Mouse (Mus musculus) heart, embryonic 16.5 days (tissue): ENCODE measurements around the gene Pik3r2. TPM values are rescaled to one million over a fixed set of nuclear protein-coding genes. Genes with fewer than 3 reads are reported as not detected.
"Not testable (repeated sequence)": the region's sequence is repeated elsewhere in the genome, so short reads cannot be mapped to it uniquely, and the experiment has no call there.

ENCODE experiments used
- ATAC-seq: fragments of 200-750 bp; cut with Nextera tagmentation; replicated peaks from 2 replicates; pipeline ENCODE4 v1.8.0; 2017; ENCODE audit warnings: moderate number of reproducible peaks; ENCODE audit not compliant: insufficient read depth, low FRiP score; ENCODE audit errors: extremely low read depth
- H3K27ac ChIP-seq: fragments of 300-500 bp; sonication (generic); 2 replicates; pipeline ENCODE4 v1.5.1; 2014; ENCODE audit warnings: mild to moderate bottlenecking, low read length, control low read depth, moderate library complexity
- H3K27me3 ChIP-seq: fragments of 300-500 bp; sonication (generic); 2 replicates; pipeline ENCODE4 v1.6.1; 2014; ENCODE audit warnings: low read length, mixed read lengths; ENCODE audit not compliant: control insufficient read depth, insufficient read depth
- H3K36me3 ChIP-seq: fragments of 300-500 bp; sonication (generic); 2 replicates; pipeline ENCODE4 v1.6.1; 2014; ENCODE audit not compliant: control insufficient read depth, insufficient read depth
- H3K4me1 ChIP-seq: fragments of 300-500 bp; sonication (generic); 2 replicates; pipeline ENCODE4 v1.6.1; 2014; ENCODE audit warnings: low read length, mixed read lengths; ENCODE audit not compliant: control insufficient read depth, insufficient read depth
- H3K4me2 ChIP-seq: fragments of 300-500 bp; sonication (generic); 2 replicates; pipeline ENCODE4 v1.6.1; 2014; ENCODE audit warnings: low read depth, mild to moderate bottlenecking, control low read depth, low read length
- H3K4me3 ChIP-seq: fragments of 300-500 bp; sonication (generic); 2 replicates; pipeline ENCODE4 v1.5.1; 2014; ENCODE audit warnings: mild to moderate bottlenecking, control low read depth, low read length
- H3K9ac ChIP-seq: fragments of 300-500 bp; sonication (generic); 2 replicates; pipeline ENCODE4 v1.6.1; 2014; ENCODE audit warnings: low read length, control low read depth
- H3K9me3 ChIP-seq: fragments of 300-500 bp; sonication (generic); replicated peaks from 2 replicates; pipeline ENCODE4 v1.6.1; 2016; ENCODE audit warnings: low read length; ENCODE audit not compliant: control insufficient read depth
- WGBS: fragments of 180-500 bp; shearing (Covaris S2); extraction: QIAGEN DNeasy Blood & Tissue Kit; methylation state at CpG from one replicate; pipeline ENCODE4 v1.1.7; 2014; 5-methylcytosine and 5-hydroxymethylcytosine counted together
- polyA plus RNA-seq: library from polyadenylated mRNA; unstranded; fragments of >200 nt; fragmentation: Nextera tagmentation; extraction: Ambion mirVana; gene quantifications from 2 replicates; pipeline ENCODE4 v1.2.1, GENCODE M21; 2015

Gene Pik3r2
- polyA plus RNA-seq = 42.1 and 43.3 TPM in 2 replicates

GRCm38 (mm10) chr8:70776496-70777444 is at the start of gene Pik3r2:
TSS of gene Pik3r2 (minus strand) at chr8:70776713.
- under 1% methylated on average over 94 of the region's 94 CpGs for WGBS
- H3K36me3 ChIP-seq = peaks cover 22% of the 10 kb centered on the region
- H3K9me3 ChIP-seq = no peaks in the 10 kb centered on the region
- peak; percentile 89 for ATAC-seq
- no peaks in the 10 kb centered on the region for H3K27me3 ChIP-seq
- peaks cover 34% of the 10 kb centered on the region for H3K4me1 ChIP-seq
- peak within 1 kb of the TSS; percentile 75 for H3K4me2 ChIP-seq
- peak within 1 kb of the TSS; percentile 85 for H3K4me3 ChIP-seq
- H3K9ac ChIP-seq = peak within 1 kb of the TSS; percentile 97
- H3K27ac ChIP-seq = peak within 1 kb of the TSS; percentile 99

DNA sequence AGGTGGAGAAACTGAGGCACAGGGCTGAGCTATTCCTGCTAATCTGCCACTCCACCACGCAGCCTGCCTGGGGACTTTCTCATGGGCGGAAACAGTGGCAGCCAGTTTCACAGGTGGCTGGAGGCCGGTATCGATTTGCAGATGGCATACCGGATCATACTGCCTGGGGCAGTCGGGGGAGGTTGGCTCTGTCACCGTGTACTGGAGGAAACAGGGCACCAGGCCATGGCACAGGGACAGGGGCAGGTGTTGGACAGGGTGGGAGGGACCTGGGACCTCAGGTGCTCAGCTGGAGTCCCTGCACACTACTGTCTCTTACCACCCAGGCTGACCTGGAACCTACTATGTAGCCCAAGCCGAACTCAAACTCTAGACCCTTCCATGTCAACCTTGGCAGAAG is 49.3 kb upstream of the Pik3r2 start:
- no peak overlapping the region for H3K4me2 ChIP-seq
- H3K4me3 ChIP-seq = no peak overlapping the region
- H3K27me3 ChIP-seq = peaks cover 5% of the 10 kb centered on the region; the same call in 1 of the 2 replicates
- no peak overlapping the region for H3K27ac ChIP-seq
- 74% methylated on average over 8 of the region's 8 CpGs for whole genome bisulfite sequencing
- peaks cover 4% of the 10 kb centered on the region for H3K9me3 ChIP-seq
- no peaks in the 10 kb centered on the region for H3K4me1 ChIP-seq
- no peaks in the 10 kb centered on the region for H3K36me3 ChIP-seq
- no peak for ATAC-seq
- no peak overlapping the region for H3K9ac ChIP-seq

GRCm38 (mm10) chr8:70823802-70824201 is 47.3 kb upstream of the Pik3r2 start:
- WGBS = 75% methylated on average over 7 of the region's 7 CpGs
- no peak overlapping the region for H3K4me2 ChIP-seq
- no peaks in the 10 kb centered on the region for H3K36me3 ChIP-seq
- H3K9me3 ChIP-seq = peaks cover 15% of the 10 kb centered on the region
- H3K4me1 ChIP-seq = no peaks in the 10 kb centered on the region
- peaks cover 8% of the 10 kb centered on the region for H3K27me3 ChIP-seq
- H3K9ac ChIP-seq = no peak overlapping the region
- ATAC-seq = no peak
- no peak overlapping the region for H3K27ac ChIP-seq
- no peak overlapping the region for H3K4me3 ChIP-seq

DNA sequence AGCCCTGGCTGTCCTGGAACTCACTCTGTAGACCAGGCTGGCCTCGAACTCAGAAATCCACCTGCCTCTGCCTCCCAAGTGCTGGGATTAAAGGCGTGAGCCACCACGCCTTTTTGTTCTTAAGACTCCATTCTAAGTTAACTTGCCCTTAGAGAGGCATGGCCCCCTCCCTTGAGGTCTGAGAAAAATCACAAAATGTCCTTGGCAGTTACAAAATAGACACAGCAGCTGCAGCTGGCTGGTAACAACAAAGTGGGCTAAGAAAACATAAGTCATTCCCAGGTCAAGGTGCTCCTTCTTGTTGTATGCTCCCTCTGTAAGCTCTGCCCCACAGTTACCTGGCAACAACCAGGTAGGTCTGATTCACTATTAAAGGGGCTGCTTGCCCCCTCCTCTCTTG is 46.1 kb upstream of the Pik3r2 start:
- H3K4me1 ChIP-seq, H3K36me3 ChIP-seq, ATAC-seq, H3K4me2 ChIP-seq, H3K27ac ChIP-seq, H3K27me3 ChIP-seq, H3K4me3 ChIP-seq, H3K9ac ChIP-seq: not testable (repeated sequence)
- 74% methylated on average over 3 of the region's 3 CpGs for WGBS
- peaks cover 20% of the 10 kb centered on the region for H3K9me3 ChIP-seq

GRCm38 (mm10) chr8:70821992-70822391 is 45.5 kb upstream of the Pik3r2 start:
- no peak overlapping the region for H3K27ac ChIP-seq
- ATAC-seq = no peak
- H3K4me2 ChIP-seq = no peak overlapping the region
- H3K9ac ChIP-seq = no peak overlapping the region
- no peak overlapping the region for H3K4me3 ChIP-seq
- H3K27me3 ChIP-seq = peaks cover 11% of the 10 kb centered on the region
- no peaks in the 10 kb centered on the region for H3K4me1 ChIP-seq
- H3K9me3 ChIP-seq = peaks cover 19% of the 10 kb centered on the region
- H3K36me3 ChIP-seq = no peaks in the 10 kb centered on the region
- 36% methylated on average over 11 of the region's 11 CpGs for WGBS

GRCm38 (mm10) chr8:70821399-70821962 is 45.0 kb upstream of the Pik3r2 start:
- Histone ChIP-seq H3K27ac (no peak overlapping the region), H3K27me3 (peaks cover 14% of the 10 kb centered on the region), H3K36me3 (no peaks in the 10 kb centered on the region), H3K4me3 (no peak overlapping the region), H3K4me2 (no peak overlapping the region), H3K9ac (no peak overlapping the region), H3K4me1 (0 out of 2 replicates have a peak, but pooled peaks cover 3% of the 10 kb centered on the region), H3K9me3 (peaks cover 16% of the 10 kb centered on the region)
- 0 out of 2 replicates have a peak, but pooled peaks have one; percentile 6 for ATAC-seq
- 17% methylated on average over 30 of the region's 30 CpGs for WGBS

GRCm38 (mm10) chr8:70820101-70820935 is 43.8 kb upstream of the Pik3r2 start:
- ATAC-seq = peak; percentile 32
- Histone ChIP-seq H3K36me3 (no peaks in the 10 kb centered on the region), H3K9me3 (peaks cover 16% of the 10 kb centered on the region), H3K9ac (no peak overlapping the region), H3K4me2 (peak overlapping the region; percentile 1; the same call in 1 of the 2 replicates), H3K27me3 (peaks cover 23% of the 10 kb centered on the region), H3K27ac (no peak overlapping the region), H3K4me3 (no peak overlapping the region), H3K4me1 (0 out of 2 replicates have a peak, but pooled peaks cover 3% of the 10 kb centered on the region)
- WGBS = 8% methylated on average over 31 of the region's 31 CpGs

GRCm38 (mm10) chr8:70816679-70817078 is 40.2 kb upstream of the Pik3r2 start:
- ATAC-seq = no peak
- peaks cover 22% of the 10 kb centered on the region for H3K27me3 ChIP-seq
- WGBS = 6% methylated on average over 30 of the region's 30 CpGs

More at GRCm38 (mm10) chr8:70816679-70817078, 40.2 kb upstream of the Pik3r2 start:
- no peaks in the 10 kb centered on the region for H3K36me3 ChIP-seq
- no peak overlapping the region for H3K9ac ChIP-seq
- peak overlapping the region; percentile 16; the same call in 1 of the 2 replicates for H3K4me3 ChIP-seq
- H3K4me1 ChIP-seq = 0 out of 2 replicates have a peak, but pooled peaks cover 3% of the 10 kb centered on the region
- H3K27ac ChIP-seq = no peak overlapping the region
- H3K9me3 ChIP-seq = peaks cover 16% of the 10 kb centered on the region
- peak overlapping the region; percentile 43 for H3K4me2 ChIP-seq
